Comparison of ENCODE assay signal across 25 mouse cellular contexts in genomic region chr16:91978423-91978822, GRCm38 (mm10).
DNase-seq lines count a peak whose midpoint lies in the region; ATAC-seq lines count a peak whose summit lies in the region.
"Had no signal": no experiment of that assay in that cellular context is flagged by ENCODE, and none has a peak within 500 bp of the region (broad histone marks: within the 10 kb centered on the region; RNA-seq: fewer than 3 reads in every experiment).

No protein-coding gene starts in this region.

- H3K27ac ChIP-seq in heart, embryonic 10.5 days = peak overlapping the region; percentile 88
- 0 out of 2 replicates have a peak overlapping the region, but pooled peaks have one; percentile 46 for H3K27ac ChIP-seq in heart, embryonic 16.5 days (ENCODE audit: low read length)
- H3K27ac ChIP-seq: gastrocnemius, adult 2 months; limb, embryonic 12.5 days; liver, embryonic 15.5 days; stomach, postnatal 0 days had no signal

- DNase-seq in heart, embryonic 10.5 days (ENCODE audit: low spot score) = no peak
- no peak for DNase-seq in heart, postnatal 4 days
- DNase-seq in heart, adult 18-20 months = no peak
- peak; percentile 33 for DNase-seq in kidney, adult 9 months
- DNase-seq in kidney, postnatal 36 days = no peak
- peak; percentile 20 for DNase-seq in retina, postnatal 1 day
- no peak for DNase-seq in retina, embryonic 14.5 days (ENCODE audit: low spot score)
- DNase-seq: adrenal gland, postnatal 10 days; cerebellum, adult 8-10 months; cerebellum, postnatal 25 days; gastrocnemius, adult 2 months; gastrocnemius, postnatal 36 days; lung, embryonic 14.5 days; lung, postnatal 14 days; right cerebral cortex, postnatal 4 days; thymus, adult 18-20 months; thymus, postnatal 25 days had no signal

- no peaks in the 10 kb centered on the region for H3K27me3 ChIP-seq in heart, embryonic 10.5 days (ENCODE audit: insufficient read depth, poor library complexity, severe bottlenecking)
- H3K27me3 ChIP-seq in heart, embryonic 16.5 days (ENCODE audit: control insufficient read depth, insufficient read depth, low read length) = no peaks in the 10 kb centered on the region
- H3K27me3 ChIP-seq: heart, embryonic 15.5 days; limb, embryonic 12.5 days; liver, embryonic 15.5 days; Patski had no signal

- no peak overlapping the region for H3K4me2 ChIP-seq in heart, embryonic 16.5 days (ENCODE audit: low read depth, low read length)
- H3K4me2 ChIP-seq: limb, embryonic 12.5 days; liver, embryonic 15.5 days; lung, embryonic 14.5 days had no signal

- H3K36me3 ChIP-seq in heart, embryonic 10.5 days = no peaks in the 10 kb centered on the region
- H3K36me3 ChIP-seq in heart, embryonic 16.5 days (ENCODE audit: control insufficient read depth, insufficient read depth) = no peaks in the 10 kb centered on the region
- H3K36me3 ChIP-seq: heart, embryonic 15.5 days; limb, embryonic 12.5 days; liver, embryonic 15.5 days had no signal

- H3K9ac ChIP-seq in heart, embryonic 16.5 days (ENCODE audit: low read length) = no peak overlapping the region
- H3K9ac ChIP-seq: heart, embryonic 15.5 days; liver, embryonic 15.5 days; lung, embryonic 14.5 days had no signal

- WGBS in heart, embryonic 10.5 days = 25% methylated on average over 4 of the region's 4 CpGs
- 28% methylated on average over 4 of the region's 4 CpGs for WGBS in heart, embryonic 16.5 days

- H3K9me3 ChIP-seq in heart, embryonic 10.5 days = no peaks in the 10 kb centered on the region
- H3K9me3 ChIP-seq in heart, embryonic 16.5 days (replicated peaks; ENCODE audit: control insufficient read depth, low read length) = no peaks in the 10 kb centered on the region
- H3K9me3 ChIP-seq: heart, embryonic 15.5 days; limb, embryonic 12.5 days; liver, embryonic 15.5 days had no signal

- H3K4me3 ChIP-seq in heart, embryonic 10.5 days = peak overlapping the region; percentile 24
- no peak overlapping the region for H3K4me3 ChIP-seq in heart, embryonic 16.5 days (ENCODE audit: low read length)
- H3K4me3 ChIP-seq: gastrocnemius, adult 2 months; heart, embryonic 15.5 days; limb, embryonic 12.5 days; liver, embryonic 15.5 days had no signal

- H3K4me1 ChIP-seq in heart, embryonic 10.5 days = peaks cover 25% of the 10 kb centered on the region
- H3K4me1 ChIP-seq in heart, embryonic 16.5 days (ENCODE audit: control insufficient read depth, insufficient read depth, low read length) = peaks cover 8% of the 10 kb centered on the region
- H3K4me1 ChIP-seq: limb, embryonic 12.5 days; liver, embryonic 15.5 days had no signal

- ATAC-seq in heart, embryonic 16.5 days (replicated peaks; ENCODE audit: extremely low read depth, insufficient read depth, low FRiP score) = no peak
- ATAC-seq: forebrain, embryonic 16.5 days; midbrain, embryonic 16.5 days had no signal

Comparison
In these comparisons a context has a peak if more than half of its experiments do, and no peak if none do; other contexts are left out.
1. DNase-seq: peak in kidney, adult 9 months (single experiment) and retina, postnatal 1 day (single experiment); none in heart, embryonic 10.5 days (single experiment), heart, postnatal 4 days (single experiment), heart, adult 18-20 months (0 of 2), kidney, postnatal 36 days (0 of 2) and retina, embryonic 14.5 days (single experiment).